Mouse (Mus musculus) urinary bladder, postnatal 10 days (tissue): ENCODE results near the gene Chd1.
"Not testable (repeated sequence)": the region's sequence is repeated elsewhere in the genome, so short reads cannot be mapped to it uniquely, and the experiment has no call there.

Experiments
- DNase-seq: peaks from one replicate; pipeline ENCODE4 v3.0.0; 2022; ENCODE audit warnings: low spot score

The Chd1 gene

DNA sequence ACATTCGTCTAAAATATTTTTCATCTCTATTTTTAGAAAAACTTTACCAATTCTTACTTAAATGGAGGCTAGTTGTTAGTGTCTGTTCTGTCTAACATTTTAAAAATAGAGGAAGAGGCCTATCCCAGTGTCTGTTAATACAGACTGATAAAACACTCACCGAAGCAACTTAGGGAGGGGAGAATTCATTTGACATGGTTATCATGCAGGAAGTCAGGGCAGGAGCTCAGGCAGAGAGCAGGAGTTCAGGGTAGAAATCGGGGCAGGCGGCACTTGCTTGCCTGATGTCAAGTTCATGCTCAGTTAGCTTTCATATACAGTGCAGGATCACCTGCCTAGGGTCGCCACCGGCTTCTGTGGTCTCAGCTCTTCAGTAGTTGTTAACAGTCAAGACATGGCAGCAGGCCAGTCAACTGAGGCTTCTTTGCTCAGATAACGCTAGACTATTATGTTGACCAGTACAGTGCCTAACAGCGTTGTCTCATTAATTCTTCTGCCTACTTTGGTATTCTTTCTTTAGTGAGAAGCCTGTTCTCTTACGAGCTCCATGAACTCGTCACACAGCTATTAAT lies 32.7 kb downstream of the Chd1 start:
- no peak for DNase-seq

GRCm38 (mm10) chr17:15741836-15742235 lies 37.1 kb downstream of the Chd1 start:
- DNase-seq, result no peak

- no peak for DNase-seq
These were observed 38.2 kb downstream of the Chd1 start for GRCm38 (mm10) chr17:15742953-15743352.

DNA sequence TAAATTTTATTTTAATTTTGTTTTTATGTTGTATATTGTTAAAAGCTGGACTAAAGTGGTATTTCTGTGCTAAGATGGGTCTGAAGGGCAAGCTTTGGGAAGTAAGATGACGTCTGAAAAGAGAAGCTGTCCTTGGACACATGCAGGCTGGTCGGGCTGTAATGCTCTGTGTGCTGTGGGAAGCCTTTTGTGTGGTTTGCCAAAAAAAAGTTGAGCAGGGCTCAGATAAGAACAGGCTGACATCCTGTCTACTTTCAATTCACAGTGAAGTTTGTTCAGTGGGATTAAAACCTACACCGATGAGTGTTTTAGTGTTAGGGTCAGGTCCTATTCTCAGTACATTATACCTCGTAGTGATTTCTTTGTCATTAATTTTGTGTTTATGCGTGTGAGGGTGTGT lies 38.6 kb downstream of the Chd1 start:
- no peak for DNase-seq

- no peak for DNase-seq
These were observed 41.9 kb downstream of the Chd1 start for GRCm38 (mm10) chr17:15746696-15747095.

DNA sequence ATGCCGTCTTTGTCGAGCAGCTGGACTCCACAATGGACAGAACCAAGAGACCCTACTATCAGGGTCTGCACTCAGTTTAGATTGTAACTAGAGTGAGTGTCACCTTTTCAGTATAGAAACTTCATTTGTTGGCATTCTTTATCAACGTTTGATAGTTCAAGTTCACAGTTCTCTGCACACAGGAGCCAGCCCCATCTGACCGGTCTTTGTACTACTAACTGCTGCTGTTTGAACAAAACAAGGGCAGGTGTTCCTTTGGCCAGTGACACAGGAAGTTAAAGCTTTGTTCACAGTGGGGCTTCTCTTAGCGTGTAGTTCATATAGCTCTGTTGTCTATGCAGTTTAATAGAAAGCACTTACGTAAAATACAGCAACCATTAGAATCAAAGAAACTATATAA lies 43.3 kb downstream of the Chd1 start:
- DNase-seq, result no peak

GRCm38 (mm10) chr17:15751264-15751663 lies 46.5 kb downstream of the Chd1 start:
- DNase-seq, result not testable (repeated sequence)

DNA sequence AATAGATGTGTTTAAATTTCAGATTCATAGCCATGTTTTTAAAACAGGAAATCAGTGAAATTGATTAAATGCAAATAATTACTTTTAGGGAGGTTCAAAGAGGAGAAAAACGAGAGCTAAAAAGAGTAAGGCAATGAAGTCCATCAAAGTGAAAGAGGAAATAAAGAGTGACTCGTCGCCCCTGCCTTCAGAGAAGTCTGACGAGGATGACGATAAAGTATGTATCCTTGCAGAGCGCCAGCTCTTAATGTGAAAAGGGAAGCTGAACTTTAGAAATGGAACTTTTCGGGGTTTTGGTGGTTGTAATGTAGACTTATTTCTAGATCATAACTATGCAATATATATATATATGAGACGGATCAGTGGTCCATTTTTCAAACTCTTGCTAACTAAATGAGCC lies 56.4 kb downstream of the Chd1 start:
- no peak for DNase-seq

- no peak for DNase-seq
These were observed 64.4 kb downstream of the Chd1 start for GRCm38 (mm10) chr17:15769081-15769724.

- DNase-seq, result no peak
These were observed 69.2 kb downstream of the Chd1 start for GRCm38 (mm10) chr17:15773956-15774355.

DNA sequence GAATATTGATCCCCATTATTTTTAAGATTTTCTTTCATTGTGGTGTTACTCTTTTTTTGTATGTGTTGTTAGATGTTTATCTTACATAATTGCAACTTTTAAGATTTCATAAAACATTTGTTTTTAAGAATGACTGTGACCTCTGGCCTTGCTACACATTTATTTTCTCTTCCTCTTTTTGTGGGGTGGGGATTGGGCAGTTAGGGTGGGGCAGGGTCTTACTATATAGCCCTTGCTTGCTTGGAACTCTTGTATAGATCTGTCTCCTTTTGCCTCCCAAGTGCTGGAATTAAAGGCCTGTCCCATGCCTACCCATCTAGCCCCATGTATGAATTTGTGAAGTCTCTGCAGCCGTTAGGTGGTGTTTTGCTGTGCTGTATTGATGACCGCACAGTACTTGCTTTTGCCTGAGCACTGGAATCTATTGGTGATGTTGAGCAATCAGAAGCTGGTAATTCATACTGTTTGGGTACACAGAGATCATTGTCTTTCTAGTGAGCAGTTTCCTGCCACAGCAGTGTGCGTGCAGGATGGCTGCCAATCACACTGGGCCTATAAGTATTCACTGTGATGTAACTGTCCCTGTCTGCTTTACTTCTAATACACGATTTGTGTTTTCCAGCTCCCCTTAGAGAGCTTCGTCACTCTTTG lies 69.9 kb downstream of the Chd1 start:
- DNase-seq, result no peak

GRCm38 (mm10) chr17:15776349-15776748 lies 71.6 kb downstream of the Chd1 start:
- DNase-seq, result no peak

DNA sequence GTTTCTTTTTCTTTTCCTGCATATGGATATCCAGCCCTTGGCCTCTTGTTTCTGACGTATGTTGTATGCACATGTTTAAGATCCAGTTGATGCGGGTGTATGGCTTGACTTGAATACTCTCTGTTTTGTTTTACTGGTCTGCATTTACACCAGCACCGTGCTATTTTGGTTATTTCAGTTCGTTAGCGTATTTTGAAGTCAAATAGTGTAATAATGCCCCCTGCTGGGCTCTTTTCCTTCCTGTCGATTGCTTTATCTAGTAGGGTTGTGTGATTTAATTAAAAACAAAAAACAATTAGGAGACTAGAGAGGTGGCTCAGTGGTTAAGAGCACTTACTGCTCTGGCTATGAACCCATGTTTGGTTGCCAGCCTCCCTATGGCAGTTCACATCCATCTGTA lies 73.2 kb downstream of the Chd1 start:
- DNase-seq, result no peak

- DNase-seq, result no peak
These were observed 82.3 kb downstream of the Chd1 start for GRCm38 (mm10) chr17:15787036-15787435.

DNA sequence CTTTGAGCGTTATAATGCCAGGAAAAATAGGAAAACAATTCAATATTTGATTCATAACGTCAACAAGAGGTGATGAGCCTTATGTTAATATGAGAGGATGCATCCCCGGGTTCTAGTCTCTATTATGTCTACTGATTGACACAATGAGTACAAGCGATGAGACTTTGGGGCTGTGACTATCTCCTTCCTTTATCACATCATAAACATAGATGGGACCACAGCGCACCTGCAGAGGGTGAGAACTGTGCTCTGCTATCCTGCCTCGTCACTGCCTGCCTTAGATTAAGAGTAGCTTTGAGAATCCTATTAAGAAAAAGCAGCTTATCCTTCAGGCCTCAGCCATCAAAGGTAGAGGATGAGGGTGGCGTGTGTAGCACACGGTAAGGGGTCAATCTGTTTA lies 85.9 kb downstream of the Chd1 start:
- DNase-seq, result no peak

GRCm38 (mm10) chr17:15799195-15799793 lies 94.5 kb downstream of the Chd1 start:
- DNase-seq, result no peak

DNA sequence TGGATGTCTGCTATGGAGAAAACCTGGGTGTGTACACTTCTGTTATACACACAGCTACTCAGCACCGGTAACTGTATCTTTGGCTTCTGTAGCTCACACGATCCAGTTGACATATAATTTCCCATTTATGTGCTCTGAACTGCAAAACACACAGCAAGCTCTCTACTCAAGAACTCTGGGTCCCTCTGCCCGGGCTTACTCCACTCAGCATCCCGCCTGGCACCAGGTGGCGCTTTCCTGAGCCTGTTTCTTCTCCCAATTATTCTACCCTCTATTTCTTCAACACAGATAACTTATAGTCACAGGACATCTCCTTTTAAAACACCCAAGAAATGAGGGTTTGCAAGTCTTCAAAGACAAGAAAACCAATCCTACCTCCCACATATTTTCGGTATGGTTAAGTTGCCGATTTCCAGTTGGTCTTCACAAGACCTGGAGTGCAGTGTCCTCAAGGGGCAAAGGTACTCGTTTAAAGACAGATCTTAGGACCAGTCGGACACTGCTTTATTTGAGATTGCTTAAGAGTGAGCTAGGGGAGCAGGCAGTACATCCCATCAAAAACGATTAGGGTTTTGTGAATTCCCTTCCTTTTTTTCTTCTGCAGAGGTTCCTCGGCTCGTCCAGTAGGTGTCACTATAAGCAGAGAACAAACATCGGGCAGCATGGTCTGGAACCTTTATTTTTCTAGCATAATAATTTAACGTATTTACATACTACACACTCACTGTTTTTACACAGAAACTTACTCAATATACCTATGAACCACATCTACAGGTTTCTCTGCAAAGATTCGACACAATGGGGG lies 99.4 kb downstream of the Chd1 start:
- no peak for DNase-seq

GRCm38 (mm10) chr17:15807295-15807984 lies 102.7 kb downstream of the Chd1 start:
- no peak for DNase-seq

DNA sequence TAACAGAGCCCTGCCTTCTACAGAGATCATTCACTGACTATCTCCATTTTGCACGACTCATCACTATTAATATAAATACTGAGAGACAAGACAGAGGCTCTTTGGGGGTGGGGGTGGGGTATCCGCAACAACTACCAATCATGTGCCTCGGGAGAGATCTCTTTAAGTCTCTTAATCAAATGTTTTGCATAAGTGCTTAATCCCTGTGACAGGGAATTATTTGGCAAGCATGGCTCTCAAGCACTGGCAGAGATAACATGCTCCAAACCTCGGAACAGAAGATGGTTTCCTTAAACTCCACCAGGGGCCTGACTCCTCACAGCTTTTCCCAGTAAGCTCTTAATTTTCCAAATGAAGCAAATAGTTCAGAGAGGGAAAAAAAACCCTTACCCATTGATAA lies 103.2 kb downstream of the Chd1 start:
- DNase-seq, result no peak

DNA sequence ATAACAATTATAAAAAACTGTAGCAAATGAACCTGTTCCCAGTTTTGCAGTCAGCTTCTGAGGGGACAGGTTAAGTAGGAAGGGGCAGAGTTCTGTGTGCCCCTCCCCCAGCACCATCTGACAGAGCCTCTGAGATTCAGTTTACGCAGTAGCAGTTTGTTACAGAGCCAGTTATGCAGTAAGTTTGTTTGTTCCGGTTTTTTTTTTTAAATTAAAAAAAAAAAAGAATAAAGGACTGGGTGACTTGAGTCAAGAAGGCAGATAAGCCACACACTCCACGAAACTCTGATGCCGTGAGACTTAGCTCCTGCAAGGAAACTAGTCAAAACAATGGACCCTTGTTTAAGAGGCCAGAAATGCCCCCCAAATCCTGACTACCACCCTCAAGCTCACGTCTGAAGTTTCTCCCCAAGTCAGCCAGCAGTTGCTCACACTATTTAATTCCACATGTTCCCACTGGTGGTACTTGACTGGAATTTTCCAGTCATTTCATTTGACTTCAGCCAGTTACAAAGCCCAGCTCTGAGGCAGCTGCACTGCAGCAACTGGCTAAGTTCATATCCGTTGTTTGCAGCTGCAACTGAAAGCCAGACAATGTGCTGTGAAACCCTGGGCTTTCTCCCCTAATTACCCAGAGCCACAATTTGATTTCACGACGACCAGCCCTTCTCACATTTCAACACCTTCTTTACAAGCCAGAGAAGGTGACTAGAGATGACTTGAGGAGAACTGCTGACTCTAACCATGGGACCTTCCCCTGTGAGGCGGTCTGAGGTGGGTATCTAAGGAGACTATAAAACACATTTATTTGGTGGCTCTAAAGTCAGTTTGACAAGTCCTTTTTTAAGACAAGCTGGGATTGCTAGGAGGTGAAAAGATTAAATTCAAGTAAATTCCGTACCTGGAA lies 104.0 kb downstream of the Chd1 start:
- no peak for DNase-seq

DNA sequence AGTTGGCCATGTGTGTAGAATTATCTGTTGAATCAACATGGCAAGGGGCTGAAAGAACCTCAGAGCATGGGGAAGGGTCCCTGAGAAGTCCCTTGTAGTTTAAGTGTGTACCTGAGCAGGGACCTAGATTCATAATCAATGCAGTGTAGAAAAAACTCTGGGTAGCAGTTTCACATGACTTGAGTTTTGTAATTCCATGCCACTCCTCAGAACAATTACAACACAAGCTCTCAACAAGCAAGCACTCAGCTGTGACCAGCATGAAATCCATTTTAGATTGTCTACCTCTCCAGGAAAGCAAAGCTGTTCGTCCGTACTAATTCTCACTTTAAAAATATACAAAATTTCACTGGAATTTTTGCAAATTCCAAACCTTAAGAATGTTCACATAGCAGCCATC lies 105.2 kb downstream of the Chd1 start:
- DNase-seq, result no peak
